Mouse (Mus musculus) CD4-positive, CD25-positive, alpha-beta regulatory T cell, adult 4 months (primary cell): Measurements from ENCODE around the gene Rbms1. TPM values are rescaled to one million over a fixed set of nuclear protein-coding genes. Genes with fewer than 3 reads are reported as not detected.
"Not testable (repeated sequence)": the region's sequence is repeated elsewhere in the genome, so short reads cannot be mapped to it uniquely, and the experiment has no call there.

ENCODE experiments used
- ATAC-seq: one replicate; pipeline ENCODE4 v1.8.0; 2017
- polyA plus RNA-seq, 2 experiments: library from polyadenylated mRNA; unstranded; fragments of 100-300 nt; shearing (Covaris generic); gene quantifications; one replicate each; pipeline ENCODE4 v1.2.1; 2017

Rbms1 gene
- polyA plus RNA-seq, 2 experiments from 2014 or later: 10.6 to 21.7 TPM

DNA sequence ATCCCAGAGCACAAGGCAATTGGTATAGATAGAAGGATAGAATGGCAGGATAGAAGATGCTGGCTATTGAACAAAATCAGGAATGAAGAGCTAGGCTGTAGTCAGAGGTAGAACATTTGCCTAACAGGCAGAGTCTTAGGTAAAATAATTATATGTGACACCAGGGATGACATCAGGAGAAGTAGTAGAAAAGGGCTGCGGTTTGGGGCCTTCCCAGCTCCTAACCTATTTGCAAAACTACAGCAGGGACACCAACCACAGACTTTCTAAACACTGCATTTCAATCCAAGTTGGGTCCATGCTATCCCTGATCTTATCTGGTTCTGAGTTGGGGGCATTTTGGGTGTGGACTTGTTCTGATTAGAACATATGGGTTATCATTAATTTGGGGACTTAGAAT, 118.7 kb downstream of the Rbms1 start:
- ATAC-seq: no peak

- ATAC-seq: no peak
These were observed 119.4 kb downstream of the Rbms1 start for GRCm38 (mm10) chr2:60843633-60844032.

DNA sequence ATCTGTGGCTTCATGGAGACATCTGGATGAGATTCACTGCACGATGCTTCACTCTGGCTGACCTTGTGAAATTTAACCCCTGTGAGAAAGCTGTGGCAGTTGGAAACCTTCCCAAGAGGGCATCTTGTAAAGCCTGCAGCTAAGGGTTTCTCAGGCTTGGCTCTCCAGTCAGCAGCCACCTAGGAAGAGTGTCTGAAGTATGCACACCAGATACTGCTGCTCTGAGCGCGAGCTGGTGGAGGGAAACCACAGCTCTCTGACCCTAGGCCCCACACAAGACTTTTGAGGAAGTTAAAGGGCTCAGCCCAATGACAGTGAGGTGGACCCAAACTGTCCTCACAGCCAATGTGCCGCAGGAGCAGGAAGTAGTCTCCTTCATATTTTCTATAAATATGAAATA, 120.0 kb downstream of the Rbms1 start:
- no peak for ATAC-seq

- no peak for ATAC-seq
These were observed 122.1 kb downstream of the Rbms1 start for GRCm38 (mm10) chr2:60840922-60841321.

DNA sequence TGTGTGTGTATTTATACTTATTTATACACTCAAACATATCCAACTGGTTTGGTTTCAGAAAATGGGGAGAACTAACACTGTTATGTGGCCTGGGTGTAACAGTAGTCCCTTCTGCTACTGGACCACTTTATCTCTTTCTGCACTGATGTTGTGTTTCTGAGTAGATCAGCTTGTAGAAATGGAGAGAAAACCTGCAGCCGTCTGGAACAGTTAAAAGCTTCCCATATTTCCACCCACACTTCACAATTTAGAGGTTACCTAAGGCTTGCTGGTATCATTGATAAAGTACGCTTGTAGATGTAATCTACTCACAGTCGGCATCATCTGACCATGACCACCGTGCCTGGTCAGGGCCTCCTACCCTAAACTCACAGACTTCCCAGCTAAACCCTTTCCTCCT, 123.5 kb downstream of the Rbms1 start:
- ATAC-seq: no peak

DNA sequence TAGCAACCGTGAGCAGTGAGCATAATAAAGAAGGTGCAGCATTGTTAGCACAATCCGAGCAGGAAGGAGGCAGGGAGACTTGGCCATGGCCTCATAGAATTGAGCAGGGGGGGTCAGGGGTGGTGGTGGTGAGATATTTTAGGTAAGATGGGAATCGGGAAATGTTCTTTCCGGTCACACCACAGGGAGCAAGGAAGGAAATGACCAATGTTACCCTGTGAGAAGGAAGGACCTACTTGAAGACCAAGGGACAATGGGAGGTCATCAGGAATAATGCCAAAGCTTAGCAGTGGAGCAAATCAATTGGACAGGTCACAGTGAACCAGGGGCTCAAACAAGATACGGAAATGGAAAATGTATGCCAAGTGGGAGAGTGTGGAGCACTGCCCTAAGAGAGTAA, 124.1 kb downstream of the Rbms1 start:
- ATAC-seq: no peak

GRCm38 (mm10) chr2:60837616-60838015, 125.4 kb downstream of the Rbms1 start:
- ATAC-seq: no peak

DNA sequence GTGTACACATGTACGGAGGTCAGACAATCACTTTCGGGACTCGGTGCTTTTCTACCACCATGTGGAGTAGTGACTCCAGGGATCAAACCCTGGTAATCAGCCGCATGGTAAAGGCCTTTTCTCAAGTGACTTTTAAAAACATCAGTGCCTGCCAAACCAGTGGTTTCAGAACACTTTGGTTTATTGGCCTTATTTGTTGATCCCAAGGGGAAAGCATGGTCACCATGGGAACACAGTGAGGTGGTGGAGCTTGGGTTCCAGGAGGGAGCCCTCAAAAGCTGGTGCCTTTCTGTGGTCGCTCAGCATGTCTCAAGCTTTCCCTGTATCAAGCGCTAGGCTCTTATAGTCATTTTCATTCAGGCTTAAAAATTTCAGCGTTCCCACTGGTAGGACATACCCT, 126.8 kb downstream of the Rbms1 start:
- no peak for ATAC-seq

- ATAC-seq: no peak
These were observed 128.7 kb downstream of the Rbms1 start for GRCm38 (mm10) chr2:60834293-60834692.

DNA sequence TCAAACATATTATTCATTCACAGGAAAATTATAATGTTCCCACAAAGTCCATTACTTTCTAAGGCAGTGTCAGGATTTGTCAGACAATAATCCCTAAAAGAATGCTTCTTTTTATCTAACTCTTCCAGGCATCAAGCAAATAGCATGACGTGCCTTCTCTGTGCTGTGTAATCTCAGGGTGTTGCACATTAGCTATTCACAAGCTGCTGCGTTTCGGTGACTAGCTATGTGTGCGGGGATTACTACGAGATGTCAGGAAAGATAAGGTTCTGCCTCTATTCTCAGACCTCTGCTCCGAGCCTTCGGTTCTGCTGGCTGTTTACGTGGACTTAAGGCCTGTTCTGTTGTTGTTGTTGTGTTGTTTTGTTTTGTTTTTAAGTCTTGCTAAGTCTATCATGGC, 130.7 kb downstream of the Rbms1 start:
- ATAC-seq: no peak

GRCm38 (mm10) chr2:60830464-60830863, 132.5 kb downstream of the Rbms1 start:
- ATAC-seq: not testable (repeated sequence)

DNA sequence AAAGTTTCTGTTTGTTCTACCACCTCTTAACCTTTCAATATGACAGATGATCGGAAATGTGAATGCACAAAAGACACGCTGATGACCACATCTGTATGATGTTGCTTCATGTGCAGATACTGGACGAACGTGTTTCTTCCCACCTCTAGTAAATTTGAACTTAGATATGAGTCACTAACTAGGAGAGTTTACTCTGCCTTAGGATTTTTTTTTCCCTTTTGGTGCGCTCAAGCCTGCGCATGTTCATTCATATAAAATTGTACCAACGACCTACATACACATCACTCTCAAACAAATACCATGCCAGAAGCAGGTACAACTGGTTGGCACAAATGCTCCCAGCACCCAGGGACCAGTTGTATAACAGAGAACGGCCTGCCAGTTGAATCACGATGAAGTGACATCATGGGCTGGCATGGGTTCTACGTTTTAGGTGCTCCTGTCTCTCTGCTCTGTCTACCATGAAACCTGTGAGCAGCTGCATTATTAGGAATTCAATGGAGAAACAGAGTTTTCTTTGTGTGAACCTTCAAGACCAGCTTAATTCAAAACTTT, 134.0 kb downstream of the Rbms1 start:
- ATAC-seq: no peak

- no peak for ATAC-seq
These were observed 135.9 kb downstream of the Rbms1 start for GRCm38 (mm10) chr2:60827152-60827428.

DNA sequence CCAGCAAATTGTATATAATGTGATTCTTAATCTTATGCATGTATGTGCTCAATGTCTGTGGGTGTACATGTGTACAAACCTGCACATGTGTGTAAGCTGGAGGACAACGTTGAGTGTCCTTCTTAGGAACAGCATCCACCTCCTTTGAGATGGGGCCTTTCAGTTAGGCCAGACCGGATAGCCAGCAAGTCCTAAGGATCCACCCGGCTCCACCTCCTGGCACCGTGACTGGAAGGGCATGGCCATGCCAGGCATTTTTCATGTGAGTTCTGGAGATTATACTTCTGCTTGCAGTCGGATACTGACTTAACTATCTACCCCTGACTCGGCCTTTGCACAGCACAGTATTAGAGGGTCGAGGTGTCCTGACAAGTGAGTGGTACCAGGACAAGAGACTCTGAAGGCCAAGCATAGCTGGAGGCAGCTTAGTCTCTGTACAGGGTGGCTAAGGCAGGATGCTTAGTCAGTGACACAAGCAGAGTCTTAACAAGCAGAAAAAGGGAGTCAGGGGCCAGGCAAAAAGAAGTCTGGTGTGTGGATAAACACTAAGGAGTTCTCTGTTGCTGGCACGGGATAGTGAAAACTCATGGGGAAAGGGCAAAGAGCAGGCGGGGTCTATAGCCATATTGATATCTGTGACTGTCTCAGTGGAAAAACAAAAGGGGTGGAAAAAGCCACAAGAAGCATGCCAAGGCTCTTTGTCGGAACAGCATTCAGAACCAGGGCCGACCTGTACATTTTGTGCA, 136.4 kb downstream of the Rbms1 start:
- no peak for ATAC-seq

DNA sequence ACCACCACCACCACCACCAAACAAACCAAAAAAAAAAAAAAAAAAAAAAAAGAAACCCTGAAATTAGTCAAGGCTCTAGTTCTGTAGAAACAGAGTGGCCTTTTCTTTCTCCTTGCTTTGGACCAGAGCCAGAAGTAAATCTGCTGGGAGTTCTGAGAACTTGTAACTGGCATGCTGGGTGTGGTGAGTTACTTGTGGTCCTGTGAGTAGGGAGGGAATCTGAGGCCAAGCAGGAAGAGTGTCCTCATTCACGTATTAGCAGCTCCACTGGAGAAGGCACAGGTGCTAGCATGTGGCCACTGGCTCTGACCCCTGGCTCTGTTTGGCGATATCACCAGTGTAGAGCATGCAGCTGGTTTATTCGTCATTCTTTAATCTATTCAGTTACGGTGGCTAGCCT, 137.3 kb downstream of the Rbms1 start:
- ATAC-seq: no peak

- no peak for ATAC-seq
These were observed 141.4 kb downstream of the Rbms1 start for GRCm38 (mm10) chr2:60821635-60822034.

GRCm38 (mm10) chr2:60818632-60819031, 144.4 kb downstream of the Rbms1 start:
- no peak for ATAC-seq

DNA sequence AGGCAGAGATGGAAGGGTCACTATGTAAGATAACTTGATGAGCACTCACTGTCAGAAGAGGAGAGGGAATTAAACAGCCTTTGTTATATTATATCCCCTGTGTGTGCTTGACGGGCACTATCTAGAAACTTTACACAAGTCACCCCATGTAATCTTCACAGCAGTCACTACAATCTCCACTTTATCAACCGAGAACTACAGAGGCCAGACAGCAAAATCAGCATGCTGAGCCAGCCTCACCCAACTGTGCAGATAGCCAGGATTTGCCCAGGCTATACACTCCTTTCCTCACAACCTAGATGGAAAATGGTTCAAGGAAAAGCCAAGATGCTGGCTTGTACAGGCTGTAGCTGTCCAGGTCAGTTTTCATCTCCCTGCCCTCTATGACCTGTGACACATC, 146.7 kb downstream of the Rbms1 start:
- no peak for ATAC-seq

- no peak for ATAC-seq
These were observed 148.2 kb downstream of the Rbms1 start for GRCm38 (mm10) chr2:60814788-60815187.

DNA sequence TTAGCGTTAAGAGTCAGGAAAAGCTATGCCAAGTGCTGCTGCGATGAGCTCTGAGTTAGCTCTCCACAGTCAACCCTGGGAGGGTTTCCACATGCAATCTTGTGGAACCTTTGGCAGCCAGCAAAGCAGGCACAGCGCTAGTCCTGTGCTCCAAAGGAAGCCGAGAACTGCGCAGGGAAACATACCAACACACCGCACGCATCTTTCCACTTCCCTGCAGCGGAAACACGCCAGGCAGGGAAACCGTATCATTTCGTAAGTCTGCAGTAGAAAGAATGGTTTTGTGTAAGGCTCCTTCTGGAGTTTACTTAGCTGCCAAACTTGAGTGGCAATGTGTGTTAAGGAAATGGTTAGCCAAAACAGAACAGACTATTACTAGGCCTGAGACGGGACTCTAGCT, 150.0 kb downstream of the Rbms1 start:
- ATAC-seq: no peak

DNA sequence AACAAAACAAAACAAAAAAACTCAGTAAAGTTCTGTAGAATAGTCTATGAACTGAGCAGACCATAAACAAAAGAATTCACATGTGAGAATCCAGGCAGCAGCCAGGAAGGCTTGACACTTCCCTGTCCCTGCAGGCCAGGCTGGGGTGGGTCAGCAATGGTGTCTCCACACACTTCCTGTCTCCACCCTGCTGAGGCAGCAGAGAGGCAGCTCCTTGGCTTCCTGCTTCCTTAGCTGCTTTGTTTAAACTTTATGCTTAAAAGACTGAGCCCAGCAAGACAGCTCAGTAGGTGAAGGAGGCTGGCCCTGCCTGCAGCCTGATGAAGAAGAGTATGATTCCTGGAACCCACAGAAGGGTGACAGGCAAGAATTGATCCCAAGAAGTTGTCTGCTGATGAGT, 152.4 kb downstream of the Rbms1 start:
- peak; percentile 82 for ATAC-seq

- ATAC-seq: peak; percentile 66
These were observed 153.5 kb downstream of the Rbms1 start for GRCm38 (mm10) chr2:60809441-60809921.

GRCm38 (mm10) chr2:60808822-60809221, 154.2 kb downstream of the Rbms1 start:
- no peak for ATAC-seq

- no peak for ATAC-seq
These were observed 155.4 kb downstream of the Rbms1 start for GRCm38 (mm10) chr2:60807341-60808195.
